Mouse (Mus musculus) urinary bladder, adult 18-20 months (tissue): Measurements from ENCODE around the gene Bak1.

ENCODE experiments used
- DNase-seq, 2 experiments: peaks; one replicate each; pipeline ENCODE4 v3.0.0; 2022; ENCODE audit warnings: low spot score in 2 of 2, mixed read lengths in 2 of 2

The Bak1 gene

DNA sequence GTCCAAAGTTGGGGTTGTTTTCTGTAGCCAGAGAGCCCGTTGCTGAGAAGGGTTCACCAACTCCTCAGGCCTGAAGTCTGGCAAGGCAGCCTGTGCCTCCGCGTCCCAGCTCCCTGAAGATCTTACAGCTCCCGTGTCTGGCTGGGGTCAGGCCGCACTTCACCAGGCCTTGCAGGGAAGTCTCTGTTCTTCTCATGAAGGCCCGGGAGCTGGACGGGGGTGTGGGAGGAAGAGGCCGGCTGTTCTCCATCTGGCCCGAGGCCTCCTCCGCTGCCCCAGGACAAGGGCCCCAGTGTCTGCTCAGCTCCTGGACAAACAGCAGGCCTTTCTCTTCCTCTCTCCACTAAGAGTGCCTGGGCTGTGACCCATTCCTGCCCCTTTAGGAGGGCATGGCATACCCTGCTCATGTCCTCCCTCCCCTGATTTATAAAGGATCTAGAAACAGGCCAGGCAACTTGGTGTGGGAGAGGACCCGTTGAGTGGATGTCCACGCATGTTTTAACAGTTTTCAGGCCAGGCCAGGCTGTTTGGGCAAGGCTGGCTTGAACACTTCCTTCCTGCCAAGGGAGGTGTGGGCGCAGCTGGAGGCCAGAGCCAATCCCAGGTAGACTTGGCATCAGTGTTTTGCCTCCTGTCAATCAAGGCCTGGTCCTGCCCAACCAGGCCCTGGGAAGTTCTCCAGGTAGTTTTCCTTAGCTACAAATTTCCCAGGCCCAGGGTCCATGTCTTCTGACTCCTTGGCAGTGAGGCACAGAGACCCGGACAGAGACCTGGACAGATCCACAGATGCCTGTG, 19.8 kb upstream of the Bak1 start:
- DNase-seq = peak in 1 of 2 experiments; percentile 26

- no peak for DNase-seq
Measured at GRCm38 (mm10) chr17:27047762-27048444, 19.1 kb upstream of the Bak1 start.

DNA sequence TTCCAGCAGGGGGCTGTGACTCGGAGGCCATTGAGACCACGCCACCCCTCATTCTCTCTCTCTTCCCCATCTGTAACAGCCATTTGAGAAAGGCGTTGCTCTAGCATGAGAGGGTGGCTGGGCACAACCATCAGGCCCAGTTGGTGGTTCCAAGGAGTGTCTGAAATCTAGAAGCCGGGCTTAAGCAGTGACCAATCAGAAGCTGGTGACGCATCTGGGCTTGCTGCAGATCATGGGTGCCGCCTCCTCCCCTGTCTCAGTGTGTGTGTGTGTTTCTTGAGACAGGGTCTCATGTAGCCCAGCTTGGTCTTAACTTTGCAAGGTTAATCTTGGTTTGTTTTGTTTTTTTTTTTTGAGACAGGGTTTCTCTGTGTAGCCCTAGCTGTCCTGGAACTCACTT, 16.4 kb upstream of the Bak1 start:
- DNase-seq = no peak

- no peak for DNase-seq
Measured at GRCm38 (mm10) chr17:27042840-27043239, 14.0 kb upstream of the Bak1 start.

DNA sequence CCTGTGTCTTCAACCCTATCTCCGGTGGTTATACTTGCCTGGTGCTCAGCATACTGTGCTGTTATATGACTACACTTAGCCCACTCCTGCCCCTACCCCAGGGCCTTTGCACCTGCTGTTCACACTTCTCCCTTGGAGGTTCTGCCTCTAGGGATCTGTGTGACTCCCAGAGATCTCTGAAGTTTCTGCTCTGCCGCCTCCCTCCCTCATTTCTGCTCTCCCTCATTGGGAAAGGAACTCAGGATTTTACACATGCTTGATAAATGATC, 12.9 kb upstream of the Bak1 start:
- no peak for DNase-seq

DNA sequence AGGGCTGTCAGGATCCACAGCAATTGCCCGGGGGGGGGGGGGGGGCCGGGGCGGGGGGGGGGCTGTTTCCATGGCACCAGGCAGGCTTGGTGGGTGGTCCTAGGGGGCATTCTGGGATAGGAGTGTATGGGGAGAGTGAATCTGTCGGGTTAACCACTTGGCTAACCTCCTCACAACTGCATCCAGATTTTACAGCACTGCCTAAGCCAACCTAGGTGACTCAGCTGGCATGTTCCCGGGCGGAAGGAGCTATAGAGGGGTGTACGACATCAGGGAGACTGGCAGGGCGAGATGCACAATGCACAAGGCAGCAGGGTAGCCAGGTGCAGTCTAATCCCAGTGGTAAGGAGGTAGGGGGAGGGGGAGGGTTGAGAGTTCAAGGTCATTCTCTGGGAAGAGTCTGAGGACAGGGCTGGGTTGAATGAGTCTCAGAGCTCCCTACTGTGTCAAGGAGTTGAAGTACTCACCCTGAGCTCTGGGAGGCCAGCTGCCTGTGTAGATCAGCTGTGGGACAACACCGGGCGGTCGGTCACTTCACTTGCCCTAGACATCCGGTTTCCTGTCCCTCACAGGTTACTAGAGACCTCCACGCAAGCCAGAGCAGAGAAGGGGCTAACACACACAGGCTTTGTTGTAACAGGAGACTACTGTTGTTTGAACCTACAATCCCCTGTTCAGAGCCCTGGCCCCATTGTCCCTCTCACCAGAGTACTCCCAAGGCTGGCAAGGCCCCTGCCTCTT, 12.4 kb upstream of the Bak1 start:
- DNase-seq = no peak

GRCm38 (mm10) chr17:27040304-27041045, 11.7 kb upstream of the Bak1 start:
- no peak for DNase-seq

- no peak for DNase-seq
Measured at GRCm38 (mm10) chr17:27039432-27040102, 10.8 kb upstream of the Bak1 start.

GRCm38 (mm10) chr17:27038335-27039050, 9.7 kb upstream of the Bak1 start:
- peak; percentile 66 to 73 for DNase-seq

GRCm38 (mm10) chr17:27036465-27036864, 7.7 kb upstream of the Bak1 start:
- DNase-seq = no peak

- DNase-seq = peak; percentile 58 to 76
Measured at GRCm38 (mm10) chr17:27032869-27033268, 4.1 kb upstream of the Bak1 start.

DNA sequence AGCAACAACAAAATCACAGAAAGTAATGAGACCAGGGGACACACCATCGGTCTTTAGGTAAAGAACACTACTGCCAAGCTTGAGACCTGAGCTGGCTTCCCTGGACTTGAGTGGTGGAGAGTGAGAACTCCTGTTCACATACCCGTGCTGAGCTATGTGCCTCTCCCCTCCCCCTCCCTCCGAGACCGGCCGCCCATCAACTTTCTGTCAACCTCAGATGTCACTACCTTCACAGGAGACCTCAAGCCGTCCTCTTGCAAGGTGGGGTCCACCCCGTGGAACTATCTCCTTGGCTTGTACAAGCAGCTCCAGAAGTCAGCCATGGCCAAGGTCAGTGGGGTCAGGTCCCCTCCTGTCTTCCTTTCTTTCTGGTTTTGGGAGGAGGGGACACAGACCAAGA, 3.5 kb upstream of the Bak1 start:
- no peak for DNase-seq

DNA sequence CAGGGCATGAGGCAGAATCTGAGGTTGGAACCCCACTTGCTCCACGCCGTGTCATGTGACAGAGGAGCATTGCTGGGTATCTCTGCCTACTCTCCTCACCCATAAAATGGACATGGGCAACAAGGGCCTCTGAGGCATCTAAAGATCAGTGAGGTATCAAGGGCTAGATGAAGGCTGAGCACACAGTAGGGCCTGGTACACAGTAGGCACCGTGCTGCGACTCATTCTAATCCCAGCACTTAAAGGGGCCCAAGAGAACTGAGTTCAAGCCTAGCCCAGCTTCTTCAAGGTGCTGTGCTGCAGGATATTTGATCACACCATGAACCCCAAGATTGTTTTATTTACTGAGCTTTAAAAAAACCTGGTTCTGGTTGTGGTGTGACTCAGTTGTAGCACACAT, 2.1 kb upstream of the Bak1 start:
- no peak for DNase-seq

DNA sequence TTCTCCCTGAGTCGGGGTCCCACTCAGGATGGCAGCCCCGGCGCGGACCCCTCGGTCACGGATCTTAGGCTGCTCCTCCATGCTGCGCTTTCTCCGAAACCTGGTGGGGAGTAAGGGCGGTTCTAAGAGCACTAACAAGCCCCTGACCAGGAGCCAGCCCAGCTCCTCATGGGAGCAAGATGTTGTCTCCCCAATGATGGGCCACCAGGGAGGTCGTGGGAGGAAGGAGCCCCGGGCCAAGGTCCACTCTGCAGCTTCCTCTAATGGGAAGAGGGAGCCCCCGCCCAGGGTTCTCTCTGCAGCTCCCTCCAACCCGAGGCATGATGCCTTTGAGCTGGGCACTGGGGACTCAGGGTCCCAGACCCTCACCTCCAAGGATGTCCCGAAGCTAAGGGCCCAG, 622 bp upstream of the Bak1 start:
- DNase-seq = no peak

DNA sequence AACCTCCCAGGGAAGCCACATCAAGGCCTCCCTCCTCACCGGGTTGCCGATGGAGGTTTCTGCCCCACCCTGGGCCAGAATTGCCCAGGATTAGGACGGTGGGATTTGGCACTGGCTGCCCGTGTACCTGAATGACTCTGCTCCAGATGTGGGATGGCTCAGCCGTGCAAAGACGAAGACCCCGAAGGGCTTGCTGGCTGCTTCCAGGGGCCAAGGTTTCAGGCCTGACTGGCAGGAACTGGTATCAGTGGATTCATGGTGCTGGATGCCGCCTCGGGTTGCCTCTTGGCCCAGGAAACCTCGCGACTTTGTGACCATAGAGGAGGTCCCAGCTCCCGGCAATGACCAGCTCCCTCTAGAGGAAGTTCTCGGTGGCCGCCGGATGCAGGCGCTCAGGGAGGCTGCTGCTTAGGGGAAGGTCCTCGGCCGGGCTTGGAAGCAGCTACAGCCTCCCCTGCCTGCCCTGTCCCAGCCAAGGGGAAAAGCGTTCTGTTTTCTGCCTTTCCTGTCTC, 469 bp downstream of the Bak1 start:
- DNase-seq = peak; percentile 81 to 84

- peak in 1 of 2 experiments; percentile 28 for DNase-seq
Measured at GRCm38 (mm10) chr17:27027460-27028283, 1.1 kb downstream of the Bak1 start.

DNA sequence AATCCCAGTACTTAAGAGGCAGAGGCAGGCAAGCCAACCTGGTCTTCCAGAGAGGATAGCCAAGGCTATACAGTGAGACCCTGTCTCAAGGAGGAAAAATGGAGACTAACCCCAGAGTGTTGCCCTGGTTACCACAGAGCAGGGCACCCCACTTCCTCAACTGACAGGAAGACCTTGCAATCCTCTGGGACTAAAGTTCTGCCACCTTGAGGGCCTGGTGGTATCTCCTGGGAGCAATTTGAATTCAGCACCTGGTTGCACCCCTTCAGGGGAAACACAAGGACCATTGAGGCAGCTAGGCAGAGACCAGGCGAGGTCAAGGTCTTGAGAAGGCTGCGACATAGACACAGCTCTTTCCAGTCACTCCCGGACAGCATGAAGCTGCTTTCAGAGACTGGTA, 2.9 kb downstream of the Bak1 start:
- DNase-seq = no peak

GRCm38 (mm10) chr17:27025326-27025902, 3.4 kb downstream of the Bak1 start:
- no peak for DNase-seq

GRCm38 (mm10) chr17:27023342-27023741, 5.5 kb downstream of the Bak1 start:
- DNase-seq = no peak
